Mouse (Mus musculus) bone marrow, adult 2 months (tissue): Measurements from ENCODE around the gene Magix. TPM values are rescaled to one million over a fixed set of nuclear protein-coding genes. Genes with fewer than 3 reads are reported as not detected.
A peak's percentile ranks its signal among the peaks of the same experiment; 100 is the strongest.

Source experiments
- H3K27ac ChIP-seq: fragments of 200-500 bp; 2 replicates; pipeline ENCODE4 v1.5.1; 2012; ENCODE audit warnings: low read depth, mild to moderate bottlenecking, control low read depth, inconsistent platforms, low read length; ENCODE audit not compliant: control insufficient read depth, poor library complexity, insufficient read depth
- H3K4me1 ChIP-seq: fragments of 200-500 bp; 2 replicates; pipeline ENCODE4 v1.6.1; 2011; ENCODE audit warnings: low read length; ENCODE audit not compliant: control insufficient read depth, insufficient read depth
- H3K4me3 ChIP-seq: fragments of 200-500 bp; replicated peaks from 2 replicates; pipeline ENCODE3; 2011; ENCODE audit warnings: mild to moderate bottlenecking, low read depth, low read length, control low read depth; ENCODE audit not compliant: control insufficient read depth
- CTCF ChIP-seq: fragments of 200-500 bp; IDR thresholded peaks from 2 replicates; pipeline ENCODE4 v1.5.1; 2011; ENCODE audit warnings: low read length, control low read depth; ENCODE audit not compliant: control insufficient read depth, insufficient read depth
- POLR2A ChIP-seq: fragments of 200-500 bp; IDR thresholded peaks from 2 replicates; pipeline ENCODE4 v1.6.1; 2011; ENCODE audit warnings: low read depth, mild to moderate bottlenecking, control low read depth, low read length, borderline replicate concordance; ENCODE audit not compliant: control insufficient read depth
- WGBS: fragments of 180-500 bp; shearing (Covaris S2); methylation state at CpG from one replicate; pipeline ENCODE4 v1.1.7; 2018; 5-methylcytosine and 5-hydroxymethylcytosine counted together
- polyA plus RNA-seq: library from polyadenylated mRNA; stranded (reverse); fragments of >200 nt; gene quantifications from 2 replicates; pipeline ENCODE4 v1.2.4, GENCODE M21; 2011; ENCODE audit warnings: low replicate concordance; ENCODE audit not compliant: missing spikeins, insufficient read depth, insufficient read length

Gene Magix
- polyA plus RNA-seq, 1 experiment, result not detected

DNA sequence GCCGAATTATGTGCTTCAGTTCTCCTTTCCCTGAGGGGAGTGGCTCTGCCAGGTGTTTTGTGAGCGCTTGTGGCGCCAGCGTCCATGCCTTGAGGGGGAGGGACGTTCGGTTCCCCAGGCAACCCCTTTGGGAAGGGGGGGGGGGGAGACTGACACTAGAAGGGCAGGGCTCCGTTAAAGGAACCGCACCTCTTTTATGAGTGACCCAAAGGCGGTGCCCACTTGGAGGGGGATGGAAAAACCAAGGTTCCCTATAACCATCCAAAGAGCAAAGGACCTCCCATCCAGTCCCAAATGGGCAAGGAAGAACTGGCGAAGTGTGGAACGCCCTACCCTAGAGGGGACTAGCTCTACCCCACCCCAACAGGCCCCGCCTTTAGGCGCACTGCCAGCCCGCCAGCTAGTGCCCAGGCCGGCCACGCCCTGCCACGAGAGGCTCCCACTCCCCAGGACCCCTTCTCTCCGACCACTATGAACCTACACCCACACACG is 10.6 kb downstream of the Magix start:
- 14% methylated on average over 17 of the region's 19 CpGs for WGBS
- H3K4me3 ChIP-seq, result peak overlapping the region; percentile 96
- H3K27ac ChIP-seq, result peak overlapping the region; percentile 82
- TF ChIP-seq CTCF, result no peak
- TF ChIP-seq POLR2A, result no peak
- peaks cover 3% of the 10 kb centered on the region for H3K4me1 ChIP-seq

DNA sequence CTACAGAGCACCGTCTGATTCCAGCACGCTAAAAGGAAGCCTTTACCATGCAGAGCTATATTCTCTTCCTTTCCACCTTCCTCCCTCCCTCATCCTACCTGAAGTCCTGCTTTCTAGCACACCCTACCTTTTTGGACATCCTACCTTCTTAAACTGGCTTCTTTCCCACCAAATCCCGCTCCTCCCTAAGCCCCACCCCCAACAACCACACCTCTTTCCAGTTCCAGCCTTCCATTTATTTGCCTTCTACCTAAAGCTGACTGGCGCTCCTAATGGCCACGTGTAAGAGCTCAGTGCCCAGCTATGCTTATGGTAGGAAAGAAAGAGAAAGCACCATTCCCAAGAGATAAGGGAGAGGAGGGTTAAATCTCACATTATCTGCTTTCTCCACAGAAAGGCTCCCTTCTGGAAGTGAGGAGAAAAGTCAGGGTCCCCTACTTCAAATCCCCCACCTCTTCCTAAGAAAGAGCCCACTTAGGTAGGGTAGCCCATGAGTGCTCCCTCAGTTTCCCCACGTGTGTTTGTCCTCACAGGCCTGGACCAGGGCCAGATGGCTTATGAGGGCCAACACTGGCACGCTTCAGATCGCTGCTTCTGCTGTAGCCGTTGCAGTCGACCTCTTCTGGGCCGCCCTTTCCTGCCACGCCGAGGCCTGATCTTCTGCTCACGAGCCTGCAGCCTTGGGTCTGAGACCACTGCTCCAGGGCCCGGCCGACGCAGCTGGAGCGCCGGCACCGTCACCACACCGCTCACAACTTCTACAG is 15.1 kb downstream of the Magix start:
- 78% methylated on average over 21 of the region's 21 CpGs for WGBS
- Histone ChIP-seq H3K4me1 (no peaks in the 10 kb centered on the region; the same call in 1 of the 2 replicates), H3K4me3 (no peak overlapping the region), H3K27ac (no peak overlapping the region)
- no peak for TF ChIP-seq CTCF
- TF ChIP-seq POLR2A, result no peak

- Histone ChIP-seq H3K4me1 (no peaks in the 10 kb centered on the region; the same call in 1 of the 2 replicates), H3K4me3 (no peak overlapping the region), H3K27ac (no peak overlapping the region)
- TF ChIP-seq CTCF, result no peak
- no peak for TF ChIP-seq POLR2A
- 86% methylated on average over 11 of the region's 11 CpGs for WGBS
Observed at GRCm38 (mm10) chrX:7664791-7665190, 16.3 kb downstream of the Magix start.

- H3K4me1 ChIP-seq, result no peaks in the 10 kb centered on the region; the same call in 1 of the 2 replicates
- WGBS, result 73% methylated on average over 3 of the region's 3 CpGs
- no peak overlapping the region for H3K27ac ChIP-seq
- H3K4me3 ChIP-seq, result no peak overlapping the region
- TF ChIP-seq POLR2A, result no peak
- TF ChIP-seq CTCF, result no peak
Observed at GRCm38 (mm10) chrX:7662936-7663335, 18.1 kb downstream of the Magix start.

DNA sequence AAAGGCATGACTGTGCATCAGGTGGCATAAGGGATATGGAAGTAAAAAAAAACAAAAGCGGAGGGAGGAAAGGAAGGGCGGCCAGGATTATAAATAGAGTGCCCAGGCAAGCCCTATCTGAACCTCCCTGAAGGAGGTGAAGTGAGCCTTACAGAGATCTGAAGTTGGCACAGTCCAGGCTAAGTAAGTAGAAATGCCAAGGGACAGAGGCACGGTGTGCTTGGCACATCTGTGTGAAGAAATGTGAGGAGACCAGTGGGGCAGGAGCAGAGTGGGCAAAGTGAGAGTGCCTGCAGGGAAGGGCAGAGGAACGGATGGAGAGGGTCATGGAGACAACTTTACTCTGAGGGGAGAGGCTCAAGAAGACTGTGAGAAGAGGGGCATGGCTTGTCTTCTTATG is 20.0 kb downstream of the Magix start:
- Histone ChIP-seq H3K27ac (no peak overlapping the region), H3K4me1 (no peaks in the 10 kb centered on the region; the same call in 1 of the 2 replicates), H3K4me3 (no peak overlapping the region)
- TF ChIP-seq POLR2A (no peak), CTCF (no peak)
- 71% methylated on average over 4 of the region's 4 CpGs for WGBS

- Histone ChIP-seq H3K27ac (no peak overlapping the region; the same call in 1 of the 2 replicates), H3K4me1 (no peaks in the 10 kb centered on the region; the same call in 1 of the 2 replicates), H3K4me3 (no peak overlapping the region)
- 69% methylated on average over 11 of the region's 11 CpGs for WGBS
- TF ChIP-seq CTCF (no peak), POLR2A (no peak)
Observed at GRCm38 (mm10) chrX:7658785-7659589, 22.1 kb downstream of the Magix start.

DNA sequence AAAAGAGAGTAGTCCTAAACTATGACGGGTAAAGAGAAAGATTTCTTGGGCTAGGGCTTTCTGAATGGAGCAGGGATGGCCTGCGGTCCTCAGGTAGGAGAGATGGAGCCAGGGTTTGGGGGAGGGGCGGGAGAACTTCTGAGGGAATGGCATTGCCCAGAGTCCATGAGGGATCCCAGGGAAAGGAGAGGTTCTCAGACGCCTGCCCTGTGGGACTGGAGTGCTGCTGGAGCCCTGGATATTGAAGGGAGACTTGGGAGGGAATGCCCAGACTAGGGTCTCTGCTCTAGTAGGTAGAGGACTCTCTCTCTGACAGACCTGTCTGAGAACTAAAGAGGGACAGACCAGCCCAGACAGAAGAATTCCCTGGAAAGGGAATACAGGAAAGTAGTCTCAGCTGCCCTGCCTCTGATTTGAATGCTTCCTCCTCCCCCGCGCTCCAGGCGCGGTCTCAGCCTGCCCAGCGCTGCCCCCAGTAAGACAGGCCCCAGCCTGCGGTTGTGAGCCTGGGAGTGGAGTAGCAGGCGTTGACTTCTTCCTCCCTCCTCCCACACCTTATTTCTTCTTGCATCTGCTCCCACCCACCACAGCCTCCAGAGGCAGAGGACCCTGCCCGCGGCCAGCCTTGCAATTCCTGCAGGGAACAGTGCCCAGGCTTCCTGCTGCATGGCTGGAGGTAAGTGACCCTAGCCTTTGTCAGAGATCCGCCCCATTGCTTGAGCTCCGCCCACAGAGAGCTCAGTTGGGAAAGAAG is 22.8 kb downstream of the Magix start:
- WGBS, result 29% methylated on average over 15 of the region's 15 CpGs
- no peak for TF ChIP-seq CTCF
- TF ChIP-seq POLR2A, result no peak
- Histone ChIP-seq H3K27ac (peak overlapping the region; percentile 10; the same call in 1 of the 2 replicates), H3K4me1 (no peaks in the 10 kb centered on the region), H3K4me3 (peak overlapping the region; percentile 37)

DNA sequence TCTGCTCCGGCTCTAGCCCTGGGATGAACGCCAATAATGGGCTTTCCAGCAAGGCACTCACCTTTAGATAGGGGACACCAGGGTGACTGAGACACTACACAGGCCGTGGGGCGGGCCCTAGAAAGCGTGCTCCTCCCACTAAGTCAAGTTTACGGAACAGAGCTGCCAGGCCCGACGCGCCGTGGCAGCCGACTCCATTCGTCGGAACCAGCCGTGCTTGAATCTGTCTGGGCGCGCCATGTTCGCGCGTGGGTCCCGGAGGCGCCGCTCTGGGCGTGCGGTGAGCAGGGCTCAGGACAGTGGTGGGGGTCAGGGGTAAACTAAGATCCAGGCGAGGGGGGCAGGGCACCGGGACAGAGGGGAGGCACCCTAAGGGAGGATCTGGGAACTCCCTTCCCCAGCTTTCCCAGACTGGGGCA is 23.8 kb downstream of the Magix start, which contains the start of gene Prickle3:
Prickle3 (plus strand) TSS at position 40 of the 419 bp plus-strand sequence.
- Histone ChIP-seq H3K4me3 (peak within 1 kb of the TSS; percentile 71), H3K4me1 (no peaks in the 10 kb centered on the region; the same call in 1 of the 2 replicates), H3K27ac (peak within 1 kb of the TSS; percentile 36)
- TF ChIP-seq CTCF, result no peak
- TF ChIP-seq POLR2A, result peak; percentile 53; the same call in 1 of the 2 replicates
- 16% methylated on average over 26 of the region's 26 CpGs for WGBS
